Mouse (Mus musculus) retina, postnatal 1 day (tissue): ENCODE measurements around the gene Bmp4.
A peak's percentile ranks its signal among the peaks of the same experiment; 100 is the strongest.

Experiments used
- DNase-seq: peaks from one replicate; pipeline ENCODE4 v3.0.0-alpha.2; 2012

The Bmp4 gene

DNA sequence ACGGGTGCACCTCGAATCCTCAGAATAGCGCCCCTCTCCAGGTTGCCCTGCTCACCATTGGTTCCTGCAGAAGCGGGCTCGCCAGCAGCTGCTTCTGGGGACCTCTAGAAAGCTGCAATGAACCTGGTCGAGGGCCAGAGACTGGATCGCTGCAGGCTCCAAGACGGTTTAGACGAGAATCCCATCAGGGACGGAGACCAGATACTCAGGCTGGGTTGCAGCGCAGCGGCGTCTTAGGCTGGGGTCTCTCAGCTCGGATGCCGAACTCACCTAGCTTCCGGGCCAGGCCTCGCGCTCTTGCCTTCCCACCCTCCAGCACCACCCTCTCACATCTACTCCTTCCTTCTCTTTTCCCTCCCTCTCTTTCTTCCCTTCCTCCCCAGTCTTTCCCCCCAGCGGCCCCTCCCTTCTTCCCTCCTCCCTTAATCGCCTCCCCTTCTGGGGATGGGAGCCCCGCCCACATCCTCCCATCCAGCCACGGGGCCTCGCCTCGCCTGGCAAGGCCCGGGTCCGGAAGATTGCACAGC, at the start of gene Bmp4:
TSS of gene Bmp4 (minus strand) at position 421 of the 527 bp plus-strand sequence.
- DNase-seq = peak; percentile 57

DNA sequence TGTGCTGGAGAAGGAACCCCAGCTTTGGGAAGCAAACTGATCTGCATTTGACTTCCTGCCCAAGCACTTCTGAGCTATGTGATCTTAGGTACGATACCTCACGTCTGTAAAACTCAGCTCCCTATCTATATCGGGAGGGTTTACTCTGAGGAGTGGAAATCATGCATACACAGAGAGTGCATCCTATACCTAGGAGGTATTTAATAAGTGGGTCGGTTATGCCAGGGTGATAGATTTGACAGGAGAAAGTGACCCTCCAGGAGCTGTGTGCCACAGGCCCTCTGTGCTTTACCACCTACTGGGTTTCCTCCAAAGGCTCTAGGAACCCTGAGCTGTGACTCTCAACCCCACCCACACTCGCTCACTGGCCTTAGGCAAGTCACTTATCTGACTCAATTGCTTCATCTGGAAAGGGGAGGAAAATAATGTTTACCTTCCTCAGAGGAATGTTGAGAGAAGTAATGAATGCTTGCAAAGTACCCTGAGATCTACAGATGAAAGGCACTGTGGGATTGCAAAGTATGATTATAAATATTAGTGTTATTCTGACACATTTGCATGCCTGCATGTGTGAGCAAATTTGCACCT, 49.1 kb upstream of the Bmp4 start:
- DNase-seq = no peak

- no peak for DNase-seq
These were observed 46.1 kb upstream of the Bmp4 start for GRCm38 (mm10) chr14:46436471-46437090.

GRCm38 (mm10) chr14:46430231-46430630, 39.8 kb upstream of the Bmp4 start:
- no peak for DNase-seq

DNA sequence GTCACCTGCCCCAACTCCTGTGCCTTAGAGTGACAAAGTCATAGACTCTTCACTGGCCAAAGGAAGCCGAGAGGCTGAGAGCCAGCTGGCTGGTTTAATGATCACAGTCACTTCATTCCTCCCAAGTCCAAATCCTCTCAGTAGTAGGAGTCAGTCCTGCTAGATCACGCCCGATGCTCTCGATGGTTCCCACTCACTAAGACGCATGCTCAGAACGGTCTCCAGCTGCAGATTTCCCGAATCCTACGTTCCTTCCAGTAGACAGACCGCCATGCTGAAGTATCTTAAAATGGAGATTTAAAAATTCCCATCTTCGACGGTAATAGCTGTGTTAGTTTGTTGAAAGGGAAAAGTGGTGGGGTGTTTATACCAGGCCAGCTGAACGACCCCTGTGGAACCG, 36.8 kb upstream of the Bmp4 start:
- no peak for DNase-seq

- no peak for DNase-seq
These were observed 31.4 kb upstream of the Bmp4 start for GRCm38 (mm10) chr14:46421823-46422222.

DNA sequence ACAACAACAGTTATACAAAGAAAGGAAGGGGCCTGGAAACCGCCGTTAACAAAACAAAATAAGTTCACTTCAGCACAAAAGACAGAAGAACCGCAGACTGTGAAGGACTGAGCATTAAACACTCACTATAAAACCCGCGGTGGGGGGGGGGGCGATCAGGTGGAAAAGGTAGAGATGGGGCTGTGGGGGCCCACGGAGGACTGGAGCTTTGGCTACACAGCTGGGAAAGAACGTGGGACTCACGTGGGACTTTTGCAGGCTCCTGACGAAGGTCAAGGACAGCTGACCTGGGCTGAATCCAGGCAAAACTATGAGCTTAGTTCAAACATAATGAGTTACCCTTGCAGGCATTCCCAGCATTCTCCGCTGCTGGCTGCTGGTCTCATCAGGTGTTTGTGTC, 28.8 kb upstream of the Bmp4 start:
- DNase-seq = peak; percentile 7

GRCm38 (mm10) chr14:46418371-46419097, 28.1 kb upstream of the Bmp4 start:
- DNase-seq = peak; percentile 8

GRCm38 (mm10) chr14:46412497-46413000, 22.1 kb upstream of the Bmp4 start:
- no peak for DNase-seq

DNA sequence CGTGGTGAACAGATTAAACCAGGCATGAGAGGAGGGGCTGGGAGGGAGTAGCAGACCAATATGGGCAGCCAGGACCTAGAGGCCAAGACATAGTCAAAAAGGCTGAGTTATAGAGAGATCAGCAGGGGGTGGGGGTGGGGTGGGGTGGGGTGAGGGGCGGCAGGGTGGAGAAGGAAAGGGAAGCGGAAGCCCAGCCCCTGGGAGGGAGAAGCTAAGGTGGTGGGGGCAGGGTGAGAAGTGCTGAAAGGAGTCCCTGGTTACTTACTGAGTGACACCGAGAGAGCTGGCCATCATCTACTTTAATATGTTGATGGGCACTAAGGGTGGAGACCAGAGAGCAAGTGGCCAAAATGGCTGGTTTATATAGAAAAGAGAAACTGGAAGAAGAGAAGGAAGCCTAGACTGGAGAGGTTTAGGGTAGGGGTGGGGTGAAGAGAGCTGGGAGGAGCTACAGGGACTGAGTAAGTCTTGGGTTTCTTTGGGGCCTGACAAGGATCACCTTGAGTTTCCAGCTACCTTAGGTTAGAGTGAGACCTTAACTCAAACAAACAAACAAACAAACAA, 20.2 kb upstream of the Bmp4 start:
- DNase-seq = no peak

DNA sequence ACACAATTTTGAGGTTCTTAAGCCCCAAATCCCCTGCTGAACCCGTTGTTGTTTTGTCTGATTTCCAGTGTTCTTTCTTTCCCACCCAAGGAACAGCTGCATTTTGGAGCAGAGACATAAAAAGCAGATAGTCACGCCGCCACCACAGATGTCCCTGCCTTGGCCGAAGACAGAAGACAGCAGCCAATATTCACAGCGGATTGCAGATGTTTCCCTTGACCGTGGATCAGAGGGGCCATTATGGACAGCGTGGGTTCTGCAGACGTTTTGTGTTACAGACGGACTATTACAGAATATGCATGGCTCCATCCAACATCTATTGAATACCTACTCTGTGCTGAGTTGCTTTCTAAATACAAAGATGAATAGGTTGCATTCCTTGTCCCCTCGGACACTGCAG, 18.5 kb upstream of the Bmp4 start:
- no peak for DNase-seq

GRCm38 (mm10) chr14:46408319-46408718, 17.9 kb upstream of the Bmp4 start:
- DNase-seq = no peak

DNA sequence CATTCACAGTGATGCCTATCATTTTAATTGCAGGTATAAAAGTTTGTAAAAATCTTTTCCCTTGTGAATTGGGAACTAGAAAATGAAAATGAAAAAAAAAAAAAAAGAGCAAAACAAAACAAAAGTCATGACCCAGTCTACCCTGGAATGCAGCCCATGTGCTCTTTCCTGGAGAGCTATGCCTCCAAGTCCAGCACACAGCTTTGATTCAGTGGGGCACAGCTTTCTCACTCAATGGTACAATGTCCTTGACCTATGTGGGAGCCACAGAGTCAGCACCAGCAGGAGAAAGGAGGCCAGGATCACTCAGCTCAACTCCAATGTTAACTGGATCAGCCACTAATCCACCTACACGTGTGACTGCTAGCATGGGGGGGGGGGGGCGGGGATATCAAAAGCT, 9.5 kb upstream of the Bmp4 start:
- DNase-seq = no peak

- DNase-seq = no peak
These were observed 7.7 kb upstream of the Bmp4 start for GRCm38 (mm10) chr14:46398091-46398695.

- DNase-seq = no peak
These were observed 1.2 kb upstream of the Bmp4 start for GRCm38 (mm10) chr14:46391621-46392170.

GRCm38 (mm10) chr14:46389438-46390248, 826 bp downstream of the Bmp4 start:
- DNase-seq = no peak

DNA sequence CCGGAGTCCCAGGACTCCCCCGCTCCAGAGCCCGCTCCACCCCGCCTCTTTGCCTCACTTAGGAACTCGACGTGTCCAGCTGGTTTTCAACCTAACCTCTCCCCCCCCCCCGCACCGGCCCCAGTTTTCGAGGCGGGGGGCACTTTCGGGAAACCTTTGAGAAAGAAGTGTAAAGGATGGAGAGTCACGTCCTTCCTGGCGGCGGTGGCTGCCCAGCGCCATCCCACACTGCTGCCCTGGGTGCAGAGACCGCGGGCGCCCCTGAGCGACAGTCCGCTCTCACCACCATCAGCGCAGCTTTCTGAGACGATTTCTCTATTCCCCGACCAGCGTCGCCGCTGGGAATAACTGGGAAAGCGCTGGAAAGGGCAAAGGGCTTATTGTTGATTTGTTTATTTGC, 1.8 kb downstream of the Bmp4 start:
- DNase-seq = peak; percentile 58

GRCm38 (mm10) chr14:46387821-46388481, 2.5 kb downstream of the Bmp4 start:
- peak; percentile 67 for DNase-seq

DNA sequence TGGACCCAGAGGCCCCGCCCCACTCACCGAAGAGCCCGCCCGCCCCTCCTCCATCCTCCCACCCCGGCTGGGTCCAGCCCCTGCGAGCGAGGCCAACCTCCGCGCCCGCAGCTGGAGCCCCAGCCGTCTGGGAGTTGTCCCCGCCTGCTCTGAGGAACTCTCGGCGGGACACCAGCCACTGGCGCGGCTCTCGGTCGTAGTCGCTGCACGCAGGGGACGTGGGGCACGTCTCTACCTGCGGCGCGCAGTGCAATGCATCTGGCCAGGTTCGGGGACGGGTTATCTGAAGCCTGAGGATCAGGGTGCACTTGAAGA, 3.2 kb downstream of the Bmp4 start:
- peak; percentile 86 for DNase-seq

GRCm38 (mm10) chr14:46386478-46387356, 3.8 kb downstream of the Bmp4 start:
- no peak for DNase-seq
